Mouse (Mus musculus): ENCODE results near the gene Socs7. TPM values are rescaled to one million over a fixed set of nuclear protein-coding genes. Genes with fewer than 3 reads are reported as not detected.
A peak's percentile ranks its signal among the peaks of the same experiment; 100 is the strongest.

Gene Socs7
- polyA plus RNA-seq, 1 experiment from 2014 or later, result 9.1 TPM

DNA sequence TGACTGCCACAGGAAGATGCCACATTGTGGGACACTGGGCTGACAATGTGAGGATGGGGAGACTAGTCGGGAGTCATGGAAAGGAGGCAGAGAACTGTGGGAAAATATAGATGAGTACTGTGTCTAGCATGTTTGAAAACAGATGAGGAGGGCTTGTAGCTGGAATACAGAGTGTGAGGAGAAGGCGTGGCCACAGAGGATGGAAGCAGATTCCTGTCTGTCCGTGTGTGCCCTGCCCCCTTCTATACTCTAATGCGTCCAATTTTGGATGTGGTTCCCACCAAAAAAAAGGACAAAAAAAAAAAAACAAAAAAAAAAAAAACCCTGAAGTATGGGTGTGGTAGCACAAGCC, 66.4 kb downstream of the Socs7 start:
- WGBS, result 63% methylated on average over 4 of the region's 4 CpGs
- Histone ChIP-seq H3K4me3 (peak overlapping the region; percentile 28), H3K27me3 (peaks cover 7% of the 10 kb centered on the region; the same call in 1 of the 2 replicates), H3K9me3 (replicated peaks) (no peaks in the 10 kb centered on the region), H3K4me2 (replicated peaks) (peak overlapping the region; percentile 58), H3K9ac (peak overlapping the region; percentile 9; the same call in 1 of the 2 replicates), H3K27ac (peak overlapping the region; percentile 74), H3K36me3 (no peaks in the 10 kb centered on the region), H3K4me1 (peaks cover 25% of the 10 kb centered on the region)
- ATAC-seq (ENCODE audit: low FRiP score), result no peak

- Histone ChIP-seq H3K9ac (no peak overlapping the region), H3K4me3 (no peak overlapping the region), H3K4me2 (replicated peaks) (no peak overlapping the region), H3K27ac (no peak overlapping the region), H3K4me1 (peaks cover 22% of the 10 kb centered on the region), H3K27me3 (peaks cover 7% of the 10 kb centered on the region; the same call in 1 of the 2 replicates), H3K9me3 (replicated peaks) (no peaks in the 10 kb centered on the region), H3K36me3 (no peaks in the 10 kb centered on the region)
- WGBS, result 79% methylated on average over 8 of the region's 8 CpGs
- no peak for ATAC-seq (ENCODE audit: low FRiP score)
Measured at GRCm38 (mm10) chr11:97429615-97430014, 67.3 kb downstream of the Socs7 start.

- no peak overlapping the region for H3K4me2 ChIP-seq (replicated peaks)
- H3K27me3 ChIP-seq, result peaks cover 7% of the 10 kb centered on the region; the same call in 1 of the 2 replicates
- no peak overlapping the region for H3K9ac ChIP-seq
- ATAC-seq (ENCODE audit: low FRiP score), result no peak
- H3K36me3 ChIP-seq, result no peaks in the 10 kb centered on the region
- no peaks in the 10 kb centered on the region for H3K9me3 ChIP-seq (replicated peaks)
- H3K4me3 ChIP-seq, result no peak overlapping the region
- H3K27ac ChIP-seq, result no peak overlapping the region
- H3K4me1 ChIP-seq, result peaks cover 41% of the 10 kb centered on the region
- WGBS, result 17% methylated on average over 3 of the region's 3 CpGs
Measured at GRCm38 (mm10) chr11:97432015-97432414, 69.7 kb downstream of the Socs7 start.

DNA sequence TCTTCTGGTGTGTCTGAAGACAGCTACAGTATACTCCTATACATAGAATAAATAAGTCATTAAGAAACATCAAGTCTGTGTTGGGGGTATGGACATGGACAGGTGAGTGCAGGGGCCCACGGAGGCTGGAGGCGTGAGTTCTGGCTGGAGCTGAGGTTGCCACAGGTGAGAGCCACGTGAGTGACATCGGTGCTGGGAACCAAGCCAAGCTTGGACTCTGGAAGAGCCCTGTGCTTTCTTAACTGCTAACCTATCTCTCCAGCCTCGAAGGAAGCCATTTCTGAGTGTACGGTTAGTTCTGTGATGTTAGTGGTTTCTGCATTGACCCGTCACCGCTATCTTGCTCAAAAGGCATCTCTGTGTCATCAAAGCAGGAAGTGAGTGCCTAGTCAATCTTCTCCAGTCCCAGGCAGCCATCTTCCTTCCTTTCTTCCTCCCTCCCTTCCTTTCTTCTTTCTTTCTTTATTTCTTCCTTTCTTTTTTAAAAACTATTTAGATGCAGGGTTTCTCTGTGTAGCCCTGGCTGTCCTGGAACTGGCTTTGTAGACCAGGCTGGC, 70.7 kb downstream of the Socs7 start:
- WGBS, result 89% methylated on average over 8 of the region's 8 CpGs

GRCm38 (mm10) chr11:97434121-97434520, 71.8 kb downstream of the Socs7 start:
- Histone ChIP-seq H3K27me3 (peaks cover 14% of the 10 kb centered on the region), H3K36me3 (no peaks in the 10 kb centered on the region), H3K9ac (no peak overlapping the region), H3K4me3 (no peak overlapping the region), H3K4me1 (peaks cover 38% of the 10 kb centered on the region), H3K4me2 (replicated peaks) (no peak overlapping the region), H3K27ac (no peak overlapping the region), H3K9me3 (replicated peaks) (no peaks in the 10 kb centered on the region)
- no peak for ATAC-seq (ENCODE audit: low FRiP score)
- 77% methylated on average over 8 of the region's 8 CpGs for WGBS

More for the DNA sequence above, 70.7 kb downstream of the Socs7 start:
- Histone ChIP-seq H3K9ac (no peak overlapping the region), H3K9me3 (replicated peaks) (no peaks in the 10 kb centered on the region), H3K4me2 (replicated peaks) (no peak overlapping the region), H3K27ac (no peak overlapping the region), H3K36me3 (no peaks in the 10 kb centered on the region), H3K4me1 (peaks cover 40% of the 10 kb centered on the region), H3K27me3 (peaks cover 7% of the 10 kb centered on the region; the same call in 1 of the 2 replicates), H3K4me3 (no peak overlapping the region)
- no peak for ATAC-seq (ENCODE audit: low FRiP score)

DNA sequence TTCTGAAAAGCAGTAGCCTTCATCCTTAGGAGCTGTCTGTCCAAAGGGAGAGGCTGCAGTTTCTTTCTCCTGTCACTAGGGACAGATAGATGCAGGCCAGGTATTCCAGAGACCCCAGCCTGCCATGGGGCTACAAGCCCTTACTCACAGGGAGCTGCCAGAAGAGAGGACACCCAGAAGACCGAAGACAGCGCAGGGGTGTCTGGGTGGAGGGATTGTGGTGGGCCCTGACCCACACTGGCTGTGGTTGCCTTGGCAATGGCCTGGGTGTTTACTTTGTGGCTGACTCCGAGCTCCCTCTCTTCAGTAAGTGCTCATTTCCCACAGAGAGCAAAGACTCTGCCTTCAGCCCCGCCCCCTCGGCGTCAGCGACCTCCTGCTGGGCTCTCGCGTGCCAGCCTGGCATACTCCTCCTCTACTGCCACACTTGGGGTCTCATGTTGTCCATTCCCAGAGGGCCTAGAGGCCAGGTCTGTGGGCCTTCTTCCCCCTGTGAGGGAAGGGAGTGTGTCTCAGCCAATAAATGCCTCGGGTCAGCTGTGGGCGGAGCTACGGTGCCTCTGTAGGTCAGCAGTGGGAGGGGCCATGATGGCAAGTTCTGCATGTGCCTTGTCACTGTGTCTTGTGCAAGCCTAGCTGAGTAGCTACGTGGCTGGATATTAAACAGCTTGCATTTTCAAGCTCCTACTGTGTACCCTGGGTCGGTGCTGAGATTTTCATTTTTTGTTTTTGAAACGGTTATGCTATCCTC, 72.5 kb downstream of the Socs7 start:
- peaks cover 35% of the 10 kb centered on the region for H3K4me1 ChIP-seq
- H3K27ac ChIP-seq, result peak overlapping the region; percentile 56
- H3K4me2 ChIP-seq (replicated peaks), result peak overlapping the region; percentile 45
- WGBS, result 7% methylated on average over 15 of the region's 15 CpGs
- H3K9ac ChIP-seq, result no peak overlapping the region
- H3K36me3 ChIP-seq, result no peaks in the 10 kb centered on the region
- H3K27me3 ChIP-seq, result peaks cover 15% of the 10 kb centered on the region
- no peaks in the 10 kb centered on the region for H3K9me3 ChIP-seq (replicated peaks)
- peak overlapping the region; percentile 23 for H3K4me3 ChIP-seq
- ATAC-seq (ENCODE audit: low FRiP score), result peak; percentile 68

DNA sequence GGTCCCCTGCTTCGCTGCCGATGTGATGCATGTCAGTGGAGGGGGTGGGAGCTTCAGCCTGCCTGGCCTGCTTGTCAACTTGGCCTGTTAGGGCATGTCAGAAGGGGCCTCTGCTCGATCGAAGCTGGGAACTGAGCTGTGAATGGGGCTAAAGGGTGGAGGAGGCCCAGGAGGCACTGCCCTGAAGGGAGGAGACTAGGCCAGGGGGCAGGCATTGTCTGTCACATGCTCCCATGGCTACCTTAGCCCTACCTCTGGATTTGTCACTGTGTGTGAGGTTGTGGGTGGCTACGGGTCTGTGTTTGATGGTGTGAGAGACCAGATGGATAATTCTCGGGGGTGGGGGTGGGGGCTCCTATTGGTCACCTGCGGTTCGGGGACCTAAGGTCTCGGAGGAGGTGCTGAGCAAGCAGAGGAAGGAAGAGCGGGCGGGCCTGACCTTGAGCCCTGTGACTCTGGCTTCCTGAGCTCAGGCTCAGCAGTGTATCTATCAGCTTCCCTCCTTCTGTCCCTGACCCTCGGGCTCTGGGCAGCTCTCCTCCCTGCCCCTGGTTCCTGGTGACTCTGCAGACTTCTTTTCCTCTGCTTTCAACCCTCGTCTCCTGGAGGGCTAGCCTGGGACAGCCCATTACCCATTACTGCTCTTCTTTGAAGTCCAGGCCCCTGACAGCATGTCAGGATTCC, 73.6 kb downstream of the Socs7 start:
- 0 out of 2 replicates have a peak overlapping the region, but pooled peaks have one; percentile 18 for H3K9ac ChIP-seq
- 58% methylated on average over 13 of the region's 13 CpGs for WGBS
- H3K9me3 ChIP-seq (replicated peaks), result no peaks in the 10 kb centered on the region
- H3K27ac ChIP-seq, result peak overlapping the region; percentile 52; the same call in 1 of the 2 replicates
- H3K4me3 ChIP-seq, result no peak overlapping the region
- no peak overlapping the region for H3K4me2 ChIP-seq (replicated peaks)
- H3K27me3 ChIP-seq, result peaks cover 26% of the 10 kb centered on the region
- no peaks in the 10 kb centered on the region for H3K36me3 ChIP-seq
- ATAC-seq (ENCODE audit: low FRiP score), result no peak
- H3K4me1 ChIP-seq, result peaks cover 43% of the 10 kb centered on the region

- Histone ChIP-seq H3K9ac (no peak overlapping the region), H3K4me1 (peaks cover 58% of the 10 kb centered on the region), H3K4me2 (replicated peaks) (no peak overlapping the region), H3K36me3 (no peaks in the 10 kb centered on the region), H3K27me3 (peaks cover 43% of the 10 kb centered on the region), H3K4me3 (no peak overlapping the region), H3K9me3 (replicated peaks) (no peaks in the 10 kb centered on the region), H3K27ac (0 out of 2 replicates have a peak overlapping the region, but pooled peaks have one; percentile 1)
- ATAC-seq (ENCODE audit: low FRiP score), result no peak
- 11% methylated on average over 5 of the region's 5 CpGs for WGBS
Measured at GRCm38 (mm10) chr11:97437745-97438144, 75.4 kb downstream of the Socs7 start.

DNA sequence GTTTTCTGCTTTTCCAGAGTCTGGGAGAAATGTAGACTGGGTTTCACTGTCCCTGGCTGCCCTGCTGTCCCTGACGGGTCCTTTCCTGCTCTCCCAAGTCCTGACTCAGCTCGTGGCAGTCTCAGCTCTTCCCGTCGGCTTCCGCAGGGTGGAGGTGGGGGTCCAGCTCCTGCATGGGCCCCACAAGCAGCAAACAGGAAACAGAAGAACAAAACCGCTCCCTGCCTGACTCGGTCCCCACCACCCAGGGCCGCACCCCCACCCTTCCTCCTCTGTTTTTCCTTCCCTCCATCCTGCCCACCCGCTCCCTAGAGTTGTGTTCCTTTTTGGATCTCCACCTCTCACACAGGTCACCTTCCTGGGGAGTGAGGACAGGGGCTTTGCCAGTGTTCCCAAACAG, 76.5 kb downstream of the Socs7 start:
- H3K9me3 ChIP-seq (replicated peaks), result no peaks in the 10 kb centered on the region
- peaks cover 58% of the 10 kb centered on the region for H3K4me1 ChIP-seq
- no peaks in the 10 kb centered on the region for H3K36me3 ChIP-seq
- H3K4me2 ChIP-seq (replicated peaks), result no peak overlapping the region
- H3K4me3 ChIP-seq, result no peak overlapping the region
- no peak for ATAC-seq (ENCODE audit: low FRiP score)
- H3K9ac ChIP-seq, result no peak overlapping the region
- H3K27me3 ChIP-seq, result peaks cover 43% of the 10 kb centered on the region
- 43% methylated on average over 9 of the region's 9 CpGs for WGBS
- no peak overlapping the region for H3K27ac ChIP-seq

DNA sequence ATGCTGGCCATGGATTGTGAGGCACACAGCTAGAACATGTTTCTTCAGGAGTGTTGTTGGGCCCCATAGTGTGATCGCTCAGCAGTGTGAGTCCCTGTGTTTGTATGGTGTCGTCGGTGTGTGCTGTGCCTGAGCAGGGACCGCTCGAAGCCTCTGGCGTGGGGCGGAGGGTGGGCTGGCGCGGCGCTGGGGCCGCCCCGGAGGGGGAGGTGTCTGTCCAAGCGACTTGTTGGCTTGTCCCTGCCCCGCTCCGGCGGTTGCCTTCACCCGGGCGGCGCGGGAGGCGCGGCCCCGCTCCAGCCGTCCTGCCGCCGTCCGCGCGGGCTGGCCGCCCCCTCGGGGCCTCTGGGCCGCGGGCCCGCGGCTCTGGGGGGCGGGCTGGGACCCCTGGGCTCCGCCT, 77.6 kb downstream of the Socs7 start:
- Histone ChIP-seq H3K9me3 (replicated peaks) (no peaks in the 10 kb centered on the region), H3K9ac (peak overlapping the region; percentile 57), H3K36me3 (no peaks in the 10 kb centered on the region), H3K4me2 (replicated peaks) (peak overlapping the region; percentile 62), H3K4me1 (peaks cover 54% of the 10 kb centered on the region), H3K4me3 (peak overlapping the region; percentile 43), H3K27ac (0 out of 2 replicates have a peak overlapping the region, but pooled peaks have one; percentile 19), H3K27me3 (peaks cover 43% of the 10 kb centered on the region)
- ATAC-seq (ENCODE audit: low FRiP score), result no peak
- WGBS, result 5% methylated on average over 27 of the region's 37 CpGs

GRCm38 (mm10) chr11:97440441-97440881, 78.1 kb downstream of the Socs7 start:
- ATAC-seq (ENCODE audit: low FRiP score), result no peak
- Histone ChIP-seq H3K4me1 (peaks cover 48% of the 10 kb centered on the region), H3K27me3 (peaks cover 43% of the 10 kb centered on the region), H3K36me3 (peaks cover 4% of the 10 kb centered on the region; the same call in 1 of the 2 replicates), H3K9me3 (replicated peaks) (no peaks in the 10 kb centered on the region), H3K4me2 (replicated peaks) (peak overlapping the region; percentile 62), H3K4me3 (peak overlapping the region; percentile 43), H3K27ac (0 out of 2 replicates have a peak overlapping the region, but pooled peaks have one; percentile 19), H3K9ac (peak overlapping the region; percentile 57)
- WGBS, result 2% methylated on average over 34 of the region's 34 CpGs

- WGBS, result 62% methylated on average over 15 of the region's 15 CpGs
- Histone ChIP-seq H3K9ac (no peak overlapping the region), H3K27me3 (peaks cover 43% of the 10 kb centered on the region), H3K4me1 (peaks cover 42% of the 10 kb centered on the region), H3K27ac (no peak overlapping the region), H3K4me3 (peak overlapping the region; percentile 43), H3K4me2 (replicated peaks) (peak overlapping the region; percentile 62), H3K9me3 (replicated peaks) (no peaks in the 10 kb centered on the region), H3K36me3 (peaks cover 5% of the 10 kb centered on the region; the same call in 1 of the 2 replicates)
- ATAC-seq (ENCODE audit: low FRiP score), result no peak
Measured at GRCm38 (mm10) chr11:97441036-97441657, 78.8 kb downstream of the Socs7 start.

Measured in hindbrain, embryonic 12.5 days (tissue).